Mouse (Mus musculus) forebrain, embryonic 10.5 days (tissue): Measurements from ENCODE around the gene Olfr1031. TPM values are rescaled to one million over a fixed set of nuclear protein-coding genes. Genes with fewer than 3 reads are reported as not detected.
"Not testable (repeated sequence)": the region's sequence is repeated elsewhere in the genome, so short reads cannot be mapped to it uniquely, and the experiment has no call there.

Source experiments
- DNase-seq: peaks from one replicate; pipeline ENCODE4 v3.0.0-alpha.2; 2017; ENCODE audit warnings: low spot score; ENCODE audit errors: extremely low spot score
- H3K27ac ChIP-seq: fragments of 300-500 bp; sonication (generic); 2 replicates; pipeline ENCODE4 v1.5.1; 2016; ENCODE audit warnings: mild to moderate bottlenecking
- H3K27me3 ChIP-seq: fragments of 300-500 bp; sonication (generic); 2 replicates; pipeline ENCODE4 v1.6.1; 2016; ENCODE audit warnings: mild to moderate bottlenecking; ENCODE audit not compliant: poor library complexity, severe bottlenecking
- H3K36me3 ChIP-seq: fragments of 300-500 bp; sonication (generic); replicated peaks from 2 replicates; pipeline ENCODE4 v1.6.1; 2016; ENCODE audit warnings: mild to moderate bottlenecking, moderate library complexity
- H3K4me1 ChIP-seq: fragments of 300-500 bp; sonication (generic); 2 replicates; pipeline ENCODE4 v1.6.1; 2016
- H3K4me3 ChIP-seq: fragments of 300-500 bp; sonication (generic); 2 replicates; pipeline ENCODE4 v1.5.1; 2016; ENCODE audit warnings: mild to moderate bottlenecking, moderate library complexity
- H3K9me3 ChIP-seq: fragments of 300-500 bp; sonication (generic); 2 replicates; pipeline ENCODE4 v1.6.1; 2016; ENCODE audit warnings: mild to moderate bottlenecking, moderate library complexity
- WGBS: fragments of 180-500 bp; shearing (Covaris S2); methylation state at CpG from one replicate; pipeline ENCODE4 v1.1.7; 2016; 5-methylcytosine and 5-hydroxymethylcytosine counted together
- polyA plus RNA-seq: library from polyadenylated mRNA; unstranded; fragments of >200 nt; fragmentation: Nextera tagmentation; extraction: Ambion mirVana; gene quantifications from 2 replicates; pipeline ENCODE4 v1.2.1, GENCODE M21; 2016

Gene Olfr1031
- polyA plus RNA-seq = not detected in 2 replicates

GRCm38 (mm10) chr2:85990004-85990403, at the start of gene Olfr1031:
Olfr1031 (plus strand) TSS chr2:85990304.
- Histone ChIP-seq H3K4me1 (no peaks in the 10 kb centered on the region), H3K27me3 (no peaks in the 10 kb centered on the region), H3K9me3 (no peaks in the 10 kb centered on the region), H3K4me3 (no peak within 1 kb of the TSS), H3K27ac (no peak within 1 kb of the TSS), H3K36me3 (no peaks in the 10 kb centered on the region)
- WGBS = 79% methylated on average over 3 of the region's 3 CpGs
- DNase-seq = no peak

GRCm38 (mm10) chr2:85950137-85950536, 40.0 kb upstream of the Olfr1031 start, which contains the start of gene Olfr1028:
Olfr1028 (plus strand) TSS chr2:85950437.
- WGBS = 81% methylated on average over 1 of the region's 1 CpGs
- H3K9me3 ChIP-seq = no peaks in the 10 kb centered on the region
- no peak within 1 kb of the TSS for H3K4me3 ChIP-seq
- H3K36me3 ChIP-seq = no peaks in the 10 kb centered on the region
- no peaks in the 10 kb centered on the region for H3K27me3 ChIP-seq
- H3K4me1 ChIP-seq = no peaks in the 10 kb centered on the region
- H3K27ac ChIP-seq = no peak within 1 kb of the TSS
- no peak for DNase-seq

- DNase-seq = no peak
- H3K4me1 ChIP-seq = no peaks in the 10 kb centered on the region
- no peak within 1 kb of the TSS for H3K4me3 ChIP-seq
- H3K9me3 ChIP-seq = no peaks in the 10 kb centered on the region
- no peak within 1 kb of the TSS for H3K27ac ChIP-seq
- no peaks in the 10 kb centered on the region for H3K36me3 ChIP-seq
- 90% methylated on average over 2 of the region's 2 CpGs for WGBS
- H3K27me3 ChIP-seq = no peaks in the 10 kb centered on the region
These were observed 16.5 kb upstream of the Olfr1031 start, which contains the start of gene Olfr1029 for GRCm38 (mm10) chr2:85973595-85973994. Olfr1029 (plus strand) TSS chr2:85973895.

- Histone ChIP-seq H3K4me1 (no peaks in the 10 kb centered on the region), H3K36me3 (no peaks in the 10 kb centered on the region), H3K4me3 (no peak within 1 kb of the TSS), H3K27me3 (no peaks in the 10 kb centered on the region), H3K27ac (no peak within 1 kb of the TSS), H3K9me3 (no peaks in the 10 kb centered on the region)
- 85% methylated on average over 1 of the region's 1 CpGs for WGBS
- no peak for DNase-seq
These were observed 11.1 kb upstream of the Olfr1031 start, which contains the start of gene Olfr1030 for GRCm38 (mm10) chr2:85978976-85979375. Olfr1030 (plus strand) TSS chr2:85979276.

GRCm38 (mm10) chr2:86005240-86005639, 15.1 kb downstream of the Olfr1031 start, which contains the start of gene Olfr1032:
Olfr1032 (plus strand) TSS chr2:86005540.
- Histone ChIP-seq H3K36me3 (no peaks in the 10 kb centered on the region), H3K27ac (no peak within 1 kb of the TSS), H3K4me1 (no peaks in the 10 kb centered on the region), H3K4me3 (no peak within 1 kb of the TSS), H3K9me3 (no peaks in the 10 kb centered on the region), H3K27me3 (no peaks in the 10 kb centered on the region)
- DNase-seq = no peak
- 84% methylated on average over 7 of the region's 7 CpGs for WGBS

- not testable (repeated sequence) for H3K9me3 ChIP-seq, H3K36me3 ChIP-seq, H3K4me1 ChIP-seq, H3K27me3 ChIP-seq, DNase-seq, H3K27ac ChIP-seq
- peak within 1 kb of the TSS; percentile 38 for H3K4me3 ChIP-seq
- WGBS = 6% methylated on average over 11 of the region's 11 CpGs
These were observed 30.3 kb downstream of the Olfr1031 start, which contains the start of gene Olfr1033 for GRCm38 (mm10) chr2:86020406-86020805. Olfr1033 (plus strand) TSS chr2:86020633.

GRCm38 (mm10) chr2:86021518-86021917, 31.4 kb downstream of the Olfr1031 start:
- not testable (repeated sequence) for DNase-seq, H3K9me3 ChIP-seq, H3K27ac ChIP-seq, H3K27me3 ChIP-seq, H3K4me1 ChIP-seq, H3K4me3 ChIP-seq, H3K36me3 ChIP-seq
- 80% methylated on average over 8 of the region's 9 CpGs for WGBS

Other genes with a start within 250 kb of the Olfr1031 start
- not detected in 2 replicates for gene Olfr1012, start 227.5 kb upstream of the Olfr1031 start, polyA plus RNA-seq
- gene Olfr1013, start 223.2 kb upstream of the Olfr1031 start, polyA plus RNA-seq = not detected in 2 replicates
- gene Olfr1014, start 217.6 kb upstream of the Olfr1031 start, polyA plus RNA-seq = not detected in 2 replicates
- not detected in 2 replicates for gene Olfr1015, start 208.3 kb upstream of the Olfr1031 start, polyA plus RNA-seq
- not detected in 2 replicates for gene Olfr1016, start 187.8 kb upstream of the Olfr1031 start, polyA plus RNA-seq
- not detected in 2 replicates for gene Olfr1018, start 171.8 kb upstream of the Olfr1031 start, polyA plus RNA-seq
- not detected in 2 replicates for gene Olfr1019, start 144.8 kb upstream of the Olfr1031 start, polyA plus RNA-seq
- gene Olfr1020, start 143.3 kb upstream of the Olfr1031 start, polyA plus RNA-seq = not detected in 2 replicates
- gene Olfr1022, start 121.7 kb upstream of the Olfr1031 start, polyA plus RNA-seq = not detected in 2 replicates
- not detected in 2 replicates for gene Olfr1023, start 104.7 kb upstream of the Olfr1031 start, polyA plus RNA-seq
- not detected in 2 replicates for gene Olfr1024, start 85.3 kb upstream of the Olfr1031 start, polyA plus RNA-seq
- not detected in 2 replicates for gene Olfr1025-ps1, start 75.1 kb upstream of the Olfr1031 start, polyA plus RNA-seq
- gene Olfr1026, start 68.7 kb upstream of the Olfr1031 start, polyA plus RNA-seq = not detected in 2 replicates
- gene Olfr1028, start 39.9 kb upstream of the Olfr1031 start, polyA plus RNA-seq = not detected in 2 replicates
- not detected in 2 replicates for gene Olfr1029, start 16.4 kb upstream of the Olfr1031 start, polyA plus RNA-seq
- not detected in 2 replicates for gene Olfr1030, start 11.0 kb upstream of the Olfr1031 start, polyA plus RNA-seq
- not detected in 2 replicates for gene Olfr1032, start 15.2 kb downstream of the Olfr1031 start, polyA plus RNA-seq
- gene Olfr1033, start 30.3 kb downstream of the Olfr1031 start, polyA plus RNA-seq = not detected in 2 replicates
- gene Olfr1034, start 55.6 kb downstream of the Olfr1031 start, polyA plus RNA-seq = not detected in 2 replicates
- not detected in 2 replicates for gene Olfr1036, start 83.7 kb downstream of the Olfr1031 start, polyA plus RNA-seq
- not detected in 2 replicates for gene Olfr1037, start 97.1 kb downstream of the Olfr1031 start, polyA plus RNA-seq
- gene Olfr1039, start 145.6 kb downstream of the Olfr1031 start, polyA plus RNA-seq = not detected in 2 replicates
- gene Olfr1040, start 156.4 kb downstream of the Olfr1031 start, polyA plus RNA-seq = not detected in 2 replicates
- gene Olfr1042, start 171.5 kb downstream of the Olfr1031 start, polyA plus RNA-seq = not detected in 2 replicates
- not detected in 2 replicates for gene Olfr1043, start 177.2 kb downstream of the Olfr1031 start, polyA plus RNA-seq
- not detected in 2 replicates for gene Olfr1044, start 187.5 kb downstream of the Olfr1031 start, polyA plus RNA-seq
- gene Olfr52, start 195.4 kb downstream of the Olfr1031 start, polyA plus RNA-seq = not detected in 2 replicates
- not detected in 2 replicates for gene Olfr1045, start 212.7 kb downstream of the Olfr1031 start, polyA plus RNA-seq
- gene Olfr1046, start 229.0 kb downstream of the Olfr1031 start, polyA plus RNA-seq = not detected in 2 replicates
- not detected in 2 replicates for gene Olfr1047, start 241.1 kb downstream of the Olfr1031 start, polyA plus RNA-seq
- not detected in 2 replicates for gene Olfr1048, start 250.0 kb downstream of the Olfr1031 start, polyA plus RNA-seq